Mouse (Mus musculus) thymus, postnatal 4 days (tissue): ENCODE results near the gene Pafah1b3.
A peak's percentile ranks its signal among the peaks of the same experiment; 100 is the strongest.
"Not testable (repeated sequence)": the region's sequence is repeated elsewhere in the genome, so short reads cannot be mapped to it uniquely, and the experiment has no call there.

Source experiments
- DNase-seq: peaks from one replicate; pipeline ENCODE4 v3.0.0; 2021

Gene Pafah1b3

GRCm38 (mm10) chr7:25297454-25298325, at the start of gene Pafah1b3:
TSS of gene Pafah1b3 (minus strand) at chr7:25297986.
- peak; percentile 93 for DNase-seq

GRCm38 (mm10) chr7:25341000-25341784, 43.4 kb upstream of the Pafah1b3 start:
- DNase-seq = no peak

- no peak for DNase-seq
These were observed 41.5 kb upstream of the Pafah1b3 start for GRCm38 (mm10) chr7:25339329-25339728.

- DNase-seq = no peak
These were observed 36.7 kb upstream of the Pafah1b3 start for GRCm38 (mm10) chr7:25334472-25334871.

- DNase-seq = peak; percentile 86
These were observed 36.0 kb upstream of the Pafah1b3 start for GRCm38 (mm10) chr7:25333596-25334307.

- DNase-seq = no peak
These were observed 28.4 kb upstream of the Pafah1b3 start for GRCm38 (mm10) chr7:25326233-25326632.

GRCm38 (mm10) chr7:25325431-25325830, 27.6 kb upstream of the Pafah1b3 start:
- DNase-seq = not testable (repeated sequence)

GRCm38 (mm10) chr7:25323219-25323618, 25.4 kb upstream of the Pafah1b3 start:
- no peak for DNase-seq

GRCm38 (mm10) chr7:25322058-25322484, 24.3 kb upstream of the Pafah1b3 start:
- DNase-seq = no peak

GRCm38 (mm10) chr7:25317446-25317999, 19.7 kb upstream of the Pafah1b3 start:
- no peak for DNase-seq

GRCm38 (mm10) chr7:25316532-25317445, 19.0 kb upstream of the Pafah1b3 start, which contains the start of gene Megf8:
TSS of gene Megf8 (plus strand) at chr7:25317164.
- DNase-seq = peak; percentile 96

- peak; percentile 42 for DNase-seq
These were observed 17.7 kb upstream of the Pafah1b3 start for GRCm38 (mm10) chr7:25315306-25316041.

- peak; percentile 38 for DNase-seq
These were observed 17.0 kb upstream of the Pafah1b3 start for GRCm38 (mm10) chr7:25314606-25315305.

GRCm38 (mm10) chr7:25313325-25313724, 15.5 kb upstream of the Pafah1b3 start:
- DNase-seq = no peak

GRCm38 (mm10) chr7:25311193-25311592, 13.4 kb upstream of the Pafah1b3 start:
- no peak for DNase-seq

- no peak for DNase-seq
These were observed 11.6 kb upstream of the Pafah1b3 start for GRCm38 (mm10) chr7:25309425-25309824.

- DNase-seq = no peak
These were observed 11.0 kb upstream of the Pafah1b3 start for GRCm38 (mm10) chr7:25308702-25309318.

- DNase-seq = no peak
These were observed 8.8 kb upstream of the Pafah1b3 start for GRCm38 (mm10) chr7:25306614-25306996.

- peak; percentile 70 for DNase-seq
These were observed 8.3 kb upstream of the Pafah1b3 start, which contains the start of gene Tmem145 for GRCm38 (mm10) chr7:25305956-25306613. TSS of gene Tmem145 (plus strand) at chr7:25306106.
